Mouse (Mus musculus): ENCODE results near the gene Ankrd34a. TPM values are rescaled to one million over a fixed set of nuclear protein-coding genes. Genes with fewer than 3 reads are reported as not detected.

Ankrd34a gene
- total RNA-seq, 2 experiments from 2014 or later = 0.59 to 0.92 TPM

DNA sequence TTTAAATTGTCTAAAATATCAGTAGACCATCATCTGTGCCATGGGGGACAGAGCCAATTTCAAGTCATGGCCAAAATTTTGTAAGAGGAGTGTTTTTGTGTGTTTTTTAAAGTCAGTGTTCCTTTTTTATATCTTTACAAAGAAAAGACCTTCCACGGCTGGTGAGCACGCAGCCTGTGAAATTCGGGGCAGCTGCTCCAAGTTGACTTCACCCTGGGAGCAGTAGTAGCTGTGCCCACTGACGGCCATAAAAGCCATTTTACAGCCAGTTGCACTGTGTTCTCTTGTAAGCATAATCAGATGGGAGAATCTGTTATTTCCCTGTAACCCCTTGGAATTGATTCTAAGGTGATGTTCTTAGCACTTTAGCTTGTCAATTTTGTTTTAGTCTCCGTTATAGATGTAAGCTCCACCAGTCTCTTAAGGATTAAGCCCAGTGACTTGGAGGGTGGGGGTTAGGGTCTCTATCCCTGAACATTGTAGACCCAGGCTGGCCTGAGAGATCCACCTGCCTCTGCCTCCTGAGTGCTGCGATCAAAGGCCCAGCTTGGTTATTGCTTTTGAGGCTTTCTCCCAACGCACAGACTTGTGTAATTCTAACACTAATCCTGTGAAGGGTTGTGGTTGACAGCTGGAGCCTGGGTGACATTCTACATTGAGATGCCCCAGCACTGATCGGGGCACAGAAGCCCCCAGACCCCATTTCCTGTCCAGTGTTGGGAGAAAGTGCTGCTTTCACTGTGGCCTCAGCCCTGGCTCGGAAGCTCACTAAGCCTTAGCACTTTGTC lies 35.4 kb upstream of the Ankrd34a start:
- intact Hi-C loops (cut with DNase I) = no loop called here
- peak in 1 of 2 experiments; percentile 57 for DNase-seq

DNA sequence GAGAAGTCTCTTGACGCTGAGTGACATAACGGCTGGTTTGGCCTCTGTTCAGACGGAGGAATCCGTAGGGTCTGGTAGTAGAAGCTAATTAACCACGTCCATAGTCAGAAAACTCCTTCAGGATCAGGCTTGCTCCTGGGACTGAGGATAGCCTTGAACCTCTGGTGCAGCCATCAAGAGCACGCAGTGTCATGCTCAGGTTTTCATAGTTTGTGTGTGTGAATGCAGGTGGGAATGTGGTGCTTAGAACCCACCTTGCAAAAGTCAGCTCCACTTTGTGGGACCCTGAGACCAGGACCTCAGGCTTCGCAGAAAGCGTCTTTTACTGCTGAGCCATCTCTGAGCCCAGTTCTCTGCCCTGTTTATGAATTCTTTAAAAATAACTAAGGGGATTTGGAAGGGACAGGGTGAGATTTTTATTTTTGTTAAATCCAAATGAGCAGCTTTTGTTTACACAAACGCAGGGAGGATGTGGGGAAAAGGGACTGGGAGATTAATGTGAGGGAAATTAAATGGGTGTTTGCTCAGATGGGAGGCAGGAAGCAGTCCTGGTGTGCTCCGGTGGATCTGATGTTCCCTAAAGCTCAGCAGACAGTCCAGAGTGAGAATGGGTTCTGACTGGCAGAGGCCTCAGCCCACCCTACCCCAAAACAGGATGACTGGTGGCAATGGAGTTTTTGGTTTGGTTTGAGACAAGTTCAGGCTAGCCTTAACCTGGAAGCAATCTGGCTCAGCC lies 34.3 kb upstream of the Ankrd34a start:
- intact Hi-C loops (cut with DNase I) = no loop called here
- DNase-seq = peak in 1 of 2 experiments; percentile 63

DNA sequence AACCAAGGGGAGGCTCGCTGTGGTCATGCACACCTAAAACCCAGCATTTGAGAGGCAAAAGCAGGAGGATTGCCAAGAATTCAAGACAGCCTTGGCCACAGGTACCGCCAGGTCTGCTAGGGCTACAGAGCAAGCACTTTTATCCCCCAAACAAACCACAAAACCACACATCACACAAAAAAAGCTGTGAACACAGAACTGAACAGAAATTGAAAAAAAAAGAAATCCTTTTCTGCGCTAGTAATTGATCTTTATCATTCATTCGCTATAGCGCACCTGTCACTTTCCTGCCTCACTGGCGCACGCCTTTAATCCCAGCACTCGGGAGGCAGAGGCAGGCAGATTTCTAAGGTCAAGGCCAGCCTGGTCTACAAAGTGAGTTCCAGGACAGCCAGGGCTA lies 33.2 kb upstream of the Ankrd34a start:
- intact Hi-C loops (cut with DNase I) = no loop called here
- DNase-seq = no peak

DNA sequence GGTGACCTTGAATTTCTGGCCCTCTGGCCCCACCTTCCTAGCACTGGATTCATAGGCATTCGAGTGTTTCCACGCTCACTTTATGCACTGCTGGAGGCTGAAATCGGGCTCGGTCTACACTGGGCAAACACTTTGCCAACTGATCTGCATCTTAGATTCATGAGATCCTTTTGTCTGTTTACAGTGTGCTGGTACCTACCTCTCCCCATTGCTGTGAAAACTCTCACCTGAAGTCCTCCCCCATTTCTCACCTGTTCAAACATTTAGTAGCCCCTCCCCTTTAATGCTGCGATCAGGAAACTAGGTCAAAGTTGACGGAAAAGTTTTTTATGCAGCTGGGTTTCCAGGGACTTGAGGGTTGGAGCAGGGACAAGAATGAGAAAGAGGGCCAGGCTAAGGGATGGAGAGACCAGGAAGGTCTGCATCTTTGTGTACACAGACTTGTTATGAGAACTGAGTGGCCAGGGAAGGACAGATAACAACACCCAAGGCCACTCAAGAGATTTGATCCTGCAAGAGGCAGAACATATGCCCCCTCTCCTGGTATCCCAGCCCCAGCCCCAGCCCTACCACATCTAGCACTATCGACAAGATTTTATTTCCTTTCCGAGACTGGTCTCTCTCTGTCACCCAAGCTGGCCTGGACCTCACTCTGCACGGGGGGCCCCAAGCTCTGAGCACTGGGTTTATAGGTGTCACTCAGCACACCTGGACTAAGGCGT lies 32.4 kb upstream of the Ankrd34a start:
- DNase-seq = peak in 1 of 2 experiments; percentile 43
- intact Hi-C loops (cut with DNase I) = no loop called here

DNA sequence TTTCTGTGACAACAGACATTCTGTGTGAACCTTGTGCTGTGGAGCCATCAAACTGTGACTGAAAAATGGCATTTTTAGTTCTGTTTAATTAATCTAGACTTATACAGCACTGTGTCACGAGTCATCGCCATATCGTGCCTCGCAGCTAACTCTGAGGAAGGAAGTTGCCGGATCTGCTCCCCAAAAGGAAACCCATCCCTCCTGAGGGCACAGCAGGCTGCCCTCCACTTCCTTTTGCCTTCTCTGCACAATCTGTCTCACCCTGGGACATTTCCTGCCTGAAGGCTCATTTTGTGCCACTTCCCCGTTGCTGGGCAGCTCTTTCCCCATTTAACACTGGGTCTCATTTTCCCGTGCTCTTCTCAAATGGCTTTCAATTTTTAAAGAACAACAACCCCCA lies 31.8 kb upstream of the Ankrd34a start:
- intact Hi-C loops (cut with DNase I) = no loop called here
- DNase-seq = no peak

DNA sequence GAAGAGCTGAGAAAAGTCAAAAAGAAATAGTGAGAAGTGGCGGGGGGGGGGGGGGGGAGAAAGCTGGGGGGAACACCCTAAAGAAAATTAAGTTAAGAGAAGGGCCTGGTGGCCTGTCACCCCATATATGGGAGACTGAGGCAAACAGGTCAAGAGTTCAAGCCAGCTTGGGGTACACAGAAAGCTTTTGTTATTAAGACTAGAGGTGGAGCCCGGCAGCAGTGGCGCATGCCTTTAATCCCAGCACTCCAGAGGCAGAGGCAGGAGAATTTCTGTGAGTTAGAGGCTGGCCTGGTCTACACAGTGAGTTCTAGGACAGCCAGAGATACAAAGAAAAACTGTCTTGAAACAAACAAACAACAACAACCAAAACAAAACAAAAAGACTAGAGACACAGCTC lies 31.3 kb upstream of the Ankrd34a start:
- no peak for DNase-seq
- intact Hi-C loops (cut with DNase I) = no loop called here

DNA sequence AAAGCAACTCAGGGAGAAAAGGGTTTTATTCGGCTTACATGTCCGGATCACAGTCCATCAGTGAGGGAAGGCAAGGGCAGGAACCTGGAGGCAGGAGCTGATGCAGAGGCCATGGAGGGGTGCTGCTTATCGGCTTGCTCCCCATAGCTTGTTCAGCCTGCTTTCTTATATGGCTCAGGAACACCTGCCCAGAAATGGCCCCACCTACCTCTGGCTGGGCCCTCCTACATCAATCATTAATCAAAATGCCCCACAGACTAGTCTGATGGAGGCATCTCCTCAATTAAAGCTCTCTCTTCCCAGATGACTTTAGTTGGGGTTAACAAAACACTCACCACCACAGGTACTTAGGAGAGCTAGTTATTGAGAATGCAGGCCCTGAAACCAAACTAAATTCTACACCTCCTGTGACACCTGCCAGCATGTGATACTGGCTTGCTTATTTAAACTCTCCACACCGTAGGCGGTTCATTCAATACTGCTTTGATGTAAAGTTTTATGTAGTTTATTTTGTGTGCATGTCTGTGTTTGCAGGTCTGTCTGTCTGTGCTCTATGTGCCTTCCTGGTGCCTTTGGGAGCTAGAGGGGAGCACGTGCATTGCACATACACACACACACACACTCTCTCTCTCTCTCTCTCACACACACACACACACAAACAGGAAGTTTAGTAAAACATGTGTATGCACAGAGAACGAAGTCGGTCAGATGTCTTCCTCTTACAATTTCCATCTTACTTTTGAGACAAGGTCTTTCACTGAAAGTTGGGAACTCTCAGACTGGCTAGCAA lies 29.6 kb upstream of the Ankrd34a start:
- no peak for DNase-seq
- intact Hi-C loops (cut with DNase I) = no loop called here

DNA sequence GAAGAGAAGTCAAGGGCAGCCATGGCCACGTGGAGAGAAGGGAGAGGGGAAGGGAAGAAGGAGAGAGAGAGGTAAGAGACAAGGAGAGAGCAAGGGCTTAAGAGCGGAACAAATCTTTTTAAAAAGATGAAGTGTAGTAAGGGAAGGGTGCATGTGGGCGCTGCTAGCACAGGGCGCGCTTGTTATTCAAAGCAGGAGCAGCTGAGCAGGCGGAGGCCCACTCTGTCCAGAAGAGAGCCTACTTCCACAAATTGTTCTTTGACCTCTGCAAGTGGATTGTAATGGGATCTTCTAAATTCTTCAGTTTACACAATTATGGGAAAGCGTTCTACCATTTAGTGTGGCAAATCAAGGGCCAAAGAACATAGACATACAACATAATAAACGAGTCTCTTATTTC lies 27.8 kb upstream of the Ankrd34a start:
- intact Hi-C loops (cut with DNase I) = no loop called here
- DNase-seq = no peak

DNA sequence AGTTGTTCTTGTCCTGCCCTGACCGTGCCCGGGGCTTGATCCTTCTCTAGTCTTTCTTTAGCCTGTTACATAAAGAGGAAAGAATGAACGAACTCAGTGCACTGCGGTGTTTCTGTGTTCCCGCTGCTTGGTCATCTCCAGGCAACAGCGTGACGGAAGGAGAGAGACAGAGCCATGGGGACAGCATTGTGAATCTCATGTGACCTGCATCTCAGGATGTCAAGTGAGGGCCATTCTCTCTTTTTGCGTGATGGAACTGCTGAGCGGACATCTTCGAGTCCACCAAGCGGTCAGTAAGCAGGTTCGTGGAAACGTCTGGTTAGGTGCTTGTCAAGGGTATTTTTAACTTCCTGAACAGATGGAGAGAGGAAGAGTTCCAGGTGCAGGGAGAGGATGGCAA lies 26.9 kb upstream of the Ankrd34a start:
- intact Hi-C loops (cut with DNase I) = no loop called here
- no peak for DNase-seq

DNA sequence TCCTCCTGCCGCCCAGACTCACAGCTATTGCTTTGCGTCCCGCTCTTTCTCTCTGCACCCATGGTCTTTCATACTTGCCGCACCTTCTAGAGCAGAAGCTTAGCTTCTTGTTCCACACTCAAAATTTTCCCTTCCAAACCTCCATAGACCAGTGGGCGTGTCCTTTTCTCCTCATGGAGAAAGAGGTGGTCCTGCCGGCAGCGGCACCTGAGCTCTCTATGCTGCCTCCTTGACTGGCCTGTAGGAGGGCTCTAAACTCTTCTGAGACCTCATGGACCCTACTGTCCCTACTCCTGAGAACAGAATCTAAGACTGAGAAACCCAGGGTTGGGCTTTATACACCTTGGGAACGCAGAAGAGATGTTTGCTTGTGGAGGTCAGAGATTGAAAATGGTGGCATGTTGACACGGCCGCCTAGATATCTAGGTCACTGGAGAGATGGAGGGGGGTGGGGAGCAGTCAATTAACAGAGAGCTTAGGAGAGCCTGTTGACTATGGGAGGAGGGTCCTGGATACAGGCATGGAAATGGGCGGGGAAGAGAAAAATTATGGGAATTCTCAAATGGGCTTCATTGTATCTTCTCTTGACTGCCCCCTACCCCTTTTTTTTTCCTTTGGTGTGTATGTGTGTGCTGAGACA lies 26.4 kb upstream of the Ankrd34a start:
- intact Hi-C loops (cut with DNase I) = no loop called here
- no peak for DNase-seq

DNA sequence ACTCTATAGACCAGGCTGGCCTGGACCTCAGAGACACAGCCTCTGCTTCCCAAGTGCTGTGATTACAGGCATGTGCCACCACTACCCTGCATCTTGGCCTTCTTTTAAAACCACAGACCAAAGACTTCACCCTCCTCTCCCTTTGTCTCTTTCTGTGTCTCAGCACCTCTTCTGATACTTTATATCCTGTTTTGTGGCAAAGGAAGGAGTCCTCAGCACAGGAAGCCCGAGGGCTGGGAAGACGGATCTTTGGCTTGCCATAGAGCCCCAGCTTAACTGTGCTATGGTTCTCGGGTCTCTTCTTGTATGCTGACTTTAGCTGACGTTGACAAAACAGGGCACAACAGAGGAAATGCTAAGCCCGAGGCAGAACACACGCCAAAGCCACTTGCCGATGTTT lies 25.8 kb upstream of the Ankrd34a start:
- intact Hi-C loops (cut with DNase I) = no loop called here
- no peak for DNase-seq

DNA sequence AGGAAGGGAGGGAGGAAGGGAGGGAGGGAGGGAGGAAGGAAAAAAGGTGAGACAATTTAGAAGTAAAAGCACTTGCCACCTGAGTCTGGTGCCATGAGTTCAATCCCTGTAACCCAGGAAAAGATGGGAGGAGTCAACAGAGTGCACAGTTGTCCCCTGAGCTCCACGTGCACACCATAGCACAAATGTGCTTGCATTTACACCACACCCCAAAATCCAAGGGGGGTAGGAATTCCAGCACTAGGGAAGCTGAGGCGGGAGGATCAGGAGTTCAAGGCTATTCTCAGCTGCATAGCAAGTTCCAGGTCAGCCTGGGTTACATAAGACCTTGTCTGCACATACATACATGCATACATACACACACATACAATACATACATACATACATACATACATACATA lies 25.1 kb upstream of the Ankrd34a start:
- intact Hi-C loops (cut with DNase I) = no loop called here
- DNase-seq = no peak

DNA sequence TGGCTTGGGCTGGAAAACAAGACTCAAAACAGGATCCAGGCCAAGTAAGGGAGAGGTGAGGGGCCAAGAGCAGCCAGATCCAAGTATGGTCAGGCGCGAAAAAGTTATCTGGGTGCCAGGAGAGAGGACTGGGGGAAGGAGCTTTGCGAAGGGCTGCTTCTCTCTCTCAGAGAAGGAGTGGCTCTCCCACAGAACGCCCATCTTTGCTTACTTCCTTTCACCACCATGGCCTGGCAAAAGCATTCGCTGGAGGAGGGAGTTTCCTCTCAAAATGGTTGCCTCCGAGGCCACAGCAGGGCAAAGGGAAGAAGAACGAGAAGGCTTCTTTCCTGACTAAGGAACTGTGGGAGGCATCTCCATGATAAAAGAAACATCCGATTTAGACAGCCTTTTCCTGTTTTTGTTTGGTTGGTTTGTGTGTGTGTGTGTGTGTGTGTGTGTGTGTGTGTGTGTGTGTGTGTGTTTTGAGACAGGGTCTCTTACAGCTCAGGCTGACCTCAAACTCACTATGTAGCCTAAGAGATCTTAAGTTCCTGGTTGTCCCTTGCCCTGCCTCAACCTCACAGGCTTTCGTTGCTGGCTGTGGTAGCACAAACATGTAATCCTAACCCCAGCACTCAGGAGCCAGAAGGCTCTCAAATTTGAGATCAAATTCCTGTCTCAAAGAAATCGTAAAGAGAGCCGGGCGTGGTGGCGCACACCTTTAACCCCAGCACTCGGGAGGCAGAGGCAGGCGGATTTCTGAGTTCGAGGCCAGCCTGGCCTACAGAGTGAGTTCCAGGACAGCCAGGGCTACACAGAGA lies 24.3 kb upstream of the Ankrd34a start:
- DNase-seq = peak in 1 of 2 experiments; percentile 39
- intact Hi-C loops (cut with DNase I) = no loop called here

DNA sequence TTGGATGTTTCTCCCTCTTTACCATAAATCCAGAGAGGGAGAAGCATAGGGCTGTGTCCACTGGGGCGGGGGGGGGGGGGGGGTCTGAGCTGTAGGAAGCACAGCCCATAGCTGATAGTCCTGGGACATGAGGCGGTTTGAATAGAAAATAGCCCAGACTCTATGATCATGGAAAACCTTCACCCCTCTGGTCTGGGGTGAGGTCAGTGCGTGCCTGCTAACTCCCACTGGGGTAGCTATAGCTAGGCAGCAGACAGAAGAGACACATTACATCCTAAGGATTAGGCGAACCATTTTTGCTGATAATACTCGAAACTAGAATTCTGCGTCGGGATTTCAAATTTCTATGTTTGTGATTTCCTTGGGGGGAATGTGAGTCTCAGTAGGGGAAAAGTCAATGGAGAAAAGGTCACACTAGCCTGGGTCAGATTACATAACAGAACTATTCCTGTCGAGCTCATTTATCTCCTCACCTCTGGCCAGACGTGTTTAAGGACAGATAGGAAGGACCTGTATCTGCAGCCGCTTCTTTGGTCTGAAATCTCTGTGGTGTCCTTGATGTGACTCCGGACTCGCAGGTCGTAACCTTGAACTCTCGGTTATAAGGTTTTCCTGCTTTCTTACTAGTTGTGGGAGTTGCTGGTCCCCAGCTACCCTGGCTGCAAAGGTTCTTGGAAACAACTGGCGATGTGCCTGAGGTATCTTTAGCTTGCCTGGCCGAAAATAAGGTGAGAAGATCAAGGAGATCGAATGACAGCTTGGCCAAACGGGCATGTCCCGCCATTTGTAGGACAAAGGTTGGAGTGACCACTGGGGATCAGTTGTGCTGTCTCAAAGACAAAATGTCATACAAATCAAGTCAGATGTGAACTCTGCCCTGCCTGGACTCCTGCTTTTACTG lies 22.6 kb upstream of the Ankrd34a start:
- intact Hi-C loops (cut with DNase I) = no loop called here
- peak in 1 of 2 experiments; percentile 49 for DNase-seq

DNA sequence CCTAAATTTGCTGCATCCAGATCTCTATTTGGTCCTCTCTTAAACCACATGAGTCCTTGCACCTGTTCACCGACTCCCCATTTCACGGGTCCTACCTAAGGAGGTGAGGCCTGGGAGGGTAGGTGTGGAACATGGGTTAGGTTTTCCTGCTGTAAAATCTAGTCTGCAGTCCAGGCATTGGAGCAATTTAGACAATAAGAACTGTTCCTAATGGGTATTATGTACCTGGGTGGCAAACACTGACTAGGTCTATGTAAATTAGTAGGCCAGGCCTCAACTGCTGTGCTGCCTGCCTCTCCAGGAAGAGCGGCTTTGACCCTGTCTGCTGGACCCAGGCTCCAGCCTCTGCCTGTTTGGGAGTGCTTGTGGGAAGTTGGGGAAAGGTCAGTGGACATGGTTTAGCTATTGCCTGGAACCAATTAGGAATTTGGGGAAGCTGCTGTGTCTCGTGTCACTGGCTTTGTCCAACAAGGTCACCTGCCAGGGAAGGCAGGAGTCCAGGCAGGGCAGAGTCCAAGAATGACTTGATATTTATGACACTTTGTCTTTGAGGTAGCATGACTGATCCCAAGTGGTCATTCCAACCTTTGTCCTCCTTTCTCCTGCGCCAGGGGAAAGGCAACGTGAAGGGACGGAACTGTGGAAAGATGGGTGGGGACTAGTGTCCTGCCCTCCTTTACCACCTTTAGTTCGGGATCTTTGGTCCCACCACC lies 21.0 kb upstream of the Ankrd34a start:
- DNase-seq = peak; percentile 73 to 78
- intact Hi-C loops (cut with DNase I) = no loop called here

DNA sequence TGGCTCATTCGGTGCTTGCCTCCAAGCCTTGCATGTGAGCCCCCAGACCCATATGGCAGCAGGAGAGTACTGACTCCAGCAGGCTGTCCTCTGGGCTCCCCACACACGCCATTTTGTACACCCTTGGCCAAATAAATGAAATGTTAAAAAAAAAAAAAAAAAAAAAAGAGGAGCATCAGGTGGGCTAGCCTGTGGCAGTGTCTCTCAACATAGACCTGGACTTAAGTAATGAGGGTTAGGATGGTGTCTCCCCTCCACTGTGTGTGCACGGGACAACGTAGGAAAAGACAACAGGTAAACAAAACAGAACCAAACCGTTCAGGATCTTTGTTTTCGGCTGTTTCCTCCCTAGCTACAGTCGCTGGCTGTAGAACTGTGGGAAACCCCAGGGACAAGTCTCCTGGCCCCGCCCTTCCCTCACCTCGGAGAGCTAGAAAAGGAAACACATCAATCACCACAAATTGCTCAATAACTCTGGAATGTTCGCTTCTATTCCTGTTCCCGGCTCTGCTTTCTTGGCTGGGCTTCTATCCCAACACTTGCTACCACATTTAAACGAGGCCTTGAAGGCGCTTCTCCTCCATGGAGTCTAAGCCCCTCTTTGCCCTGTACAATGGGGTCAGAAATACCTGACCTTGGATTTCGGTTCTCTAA lies 20.3 kb upstream of the Ankrd34a start:
- DNase-seq = peak; percentile 73 to 82
- intact Hi-C loops (cut with DNase I) = no loop called here
